13 mouse cellular contexts compared by ENCODE assay signal in genomic region chr8:120553441-120554123, GRCm38 (mm10). TPM values are rescaled to one million over a fixed set of nuclear protein-coding genes. Genes with fewer than 3 reads are reported as not detected.
A peak's percentile ranks its signal among the peaks of the same experiment; 100 is the strongest.
DNase-seq lines count a peak whose midpoint lies in the region; ATAC-seq and TF ChIP-seq lines count a peak whose summit lies in the region.
"Had no signal": no experiment of that assay in that cellular context is flagged by ENCODE, and none has a peak within 500 bp of the region (broad histone marks: within the 10 kb centered on the region; RNA-seq: fewer than 3 reads in every experiment).

No protein-coding gene starts in this region.

- 0 out of 2 replicates have a peak, but pooled peaks cover 3% of the 10 kb centered on the region for H3K27me3 ChIP-seq in hindbrain, embryonic 12.5 days
- H3K27me3 ChIP-seq in hindbrain, embryonic 11.5 days (ENCODE audit: control insufficient read depth, insufficient read depth, low read length): no peaks in the 10 kb centered on the region
- H3K27me3 ChIP-seq in E14TG2a.4 (ENCODE audit: insufficient read depth, low read length): no peaks in the 10 kb centered on the region; the same call in 1 of the 2 replicates
- H3K27me3 ChIP-seq in midbrain, postnatal 0 days (ENCODE audit: insufficient read depth, low read length): no peaks in the 10 kb centered on the region
- H3K27me3 ChIP-seq: heart, embryonic 15.5 days; stomach, embryonic 15.5 days had no signal

- no peak overlapping the region for H3K4me2 ChIP-seq in hindbrain, embryonic 12.5 days (replicated peaks)
- H3K4me2 ChIP-seq in hindbrain, embryonic 11.5 days (replicated peaks; ENCODE audit: low read depth, low read length): no peak overlapping the region
- H3K4me2 ChIP-seq in midbrain, postnatal 0 days (ENCODE audit: low read depth, low read length, poor library complexity, severe bottlenecking): no peak overlapping the region
- H3K4me2 ChIP-seq: heart, embryonic 15.5 days; stomach, embryonic 15.5 days had no signal

- 84% methylated on average over 24 of the region's 24 CpGs for WGBS in hindbrain, embryonic 12.5 days
- WGBS in hindbrain, embryonic 11.5 days: 90% methylated on average over 23 of the region's 24 CpGs
- 90% methylated on average over 24 of the region's 24 CpGs for WGBS in midbrain, postnatal 0 days

- no peak for TF ChIP-seq CTCF in E14TG2a.4 (conservative IDR thresholded peaks at IDR 0.05; ENCODE audit: low read length)
- TF ChIP-seq CTCF in midbrain, postnatal 0 days (IDR thresholded peaks at IDR 0.05): peak; percentile 47

- no peak overlapping the region for H3K9ac ChIP-seq in hindbrain, embryonic 12.5 days
- no peak overlapping the region for H3K9ac ChIP-seq in hindbrain, embryonic 11.5 days (ENCODE audit: low read depth, low read length)
- H3K9ac ChIP-seq in midbrain, postnatal 0 days (replicated peaks; ENCODE audit: low read length, poor library complexity, severe bottlenecking): no peak overlapping the region
- H3K9ac ChIP-seq: heart, embryonic 15.5 days; stomach, embryonic 15.5 days had no signal

- H3K9me3 ChIP-seq in hindbrain, embryonic 12.5 days (replicated peaks): no peaks in the 10 kb centered on the region
- H3K9me3 ChIP-seq in hindbrain, embryonic 11.5 days (ENCODE audit: control insufficient read depth, low read length): no peaks in the 10 kb centered on the region
- no peaks in the 10 kb centered on the region for H3K9me3 ChIP-seq in E14TG2a.4 (ENCODE audit: low read length)
- H3K9me3 ChIP-seq in midbrain, postnatal 0 days (ENCODE audit: low read length): no peaks in the 10 kb centered on the region
- H3K9me3 ChIP-seq: heart, embryonic 15.5 days; stomach, embryonic 15.5 days had no signal

- peak overlapping the region; percentile 44 for H3K27ac ChIP-seq in hindbrain, embryonic 12.5 days
- H3K27ac ChIP-seq in hindbrain, embryonic 11.5 days (ENCODE audit: low read depth, low read length): no peak overlapping the region
- H3K27ac ChIP-seq in midbrain, postnatal 0 days (ENCODE audit: low read depth, low read length): no peak overlapping the region
- H3K27ac ChIP-seq: stomach, embryonic 15.5 days had no signal

- peaks cover 8% of the 10 kb centered on the region; the same call in 1 of the 2 replicates for H3K36me3 ChIP-seq in hindbrain, embryonic 12.5 days
- H3K36me3 ChIP-seq in hindbrain, embryonic 11.5 days (ENCODE audit: control insufficient read depth, insufficient read depth, low read length): no peaks in the 10 kb centered on the region
- H3K36me3 ChIP-seq in E14TG2a.4 (ENCODE audit: insufficient read depth, low read length): peaks cover 85% of the 10 kb centered on the region
- H3K36me3 ChIP-seq in midbrain, postnatal 0 days (ENCODE audit: insufficient read depth, low read length): peaks cover 3% of the 10 kb centered on the region; the same call in 1 of the 2 replicates

- no peak overlapping the region for H3K4me3 ChIP-seq in hindbrain, embryonic 12.5 days
- no peak overlapping the region for H3K4me3 ChIP-seq in hindbrain, embryonic 11.5 days (ENCODE audit: low read depth, low read length)
- peak overlapping the region; percentile 49; the same call in 1 of the 2 replicates for H3K4me3 ChIP-seq in E14TG2a.4 (replicated peaks; ENCODE audit: low read length)
- H3K4me3 ChIP-seq in midbrain, postnatal 0 days (ENCODE audit: low read depth, low read length): no peak overlapping the region
- H3K4me3 ChIP-seq: heart, embryonic 15.5 days; stomach, embryonic 15.5 days had no signal

- peaks cover 100% of the 10 kb centered on the region for H3K4me1 ChIP-seq in hindbrain, embryonic 12.5 days
- peaks cover 63% of the 10 kb centered on the region for H3K4me1 ChIP-seq in hindbrain, embryonic 11.5 days (replicated peaks; ENCODE audit: control insufficient read depth, insufficient read depth, low read length)
- peaks cover 100% of the 10 kb centered on the region for H3K4me1 ChIP-seq in E14TG2a.4 (replicated peaks; ENCODE audit: low read depth, low read length)
- H3K4me1 ChIP-seq in midbrain, postnatal 0 days (ENCODE audit: insufficient read depth, low read length): peaks cover 51% of the 10 kb centered on the region

- DNase-seq in hindbrain, embryonic 11.5 days (ENCODE audit: low spot score): no peak
- DNase-seq in A20 (ENCODE audit: low read depth, low spot score): peak; percentile 58
- DNase-seq in midbrain, postnatal 0 days (ENCODE audit: low spot score): no peak
- DNase-seq in urinary bladder, postnatal 10 days (ENCODE audit: low spot score): no peak
- no peak for DNase-seq in adipocyte (ENCODE audit: low spot score)
- DNase-seq: adrenal gland, adult 2 months; kidney, adult 8-10 months; right cerebral cortex, postnatal 25 days had no signal

- no peak for ATAC-seq in hindbrain, embryonic 12.5 days (ENCODE audit: low FRiP score)
- ATAC-seq in hindbrain, embryonic 11.5 days (ENCODE audit: low FRiP score): no peak
- ATAC-seq in midbrain, postnatal 0 days (ENCODE audit: low FRiP score): no peak
- ATAC-seq: lung, postnatal 0 days had no signal

RNA-seq across cellular contexts. Expression of gene Gins2, which starts 35.5 kb away (rescaled TPM):
- polyA plus RNA-seq in hindbrain, embryonic 12.5 days (2016; fragmentation: Nextera tagmentation; extraction: Ambion mirVana): 49.6 and 65.3 TPM in 2 replicates
- 94.8 and 96.9 TPM in 2 replicates for polyA plus RNA-seq in hindbrain, embryonic 11.5 days (2014; fragmentation: Nextera tagmentation; extraction: Ambion mirVana)
- 5.8 and 18.1 TPM in 2 replicates for total RNA-seq in midbrain, postnatal 0 days (2014; rRNA removed)
- polyA plus RNA-seq in midbrain, postnatal 0 days (2015; fragmentation: Nextera tagmentation; extraction: Ambion mirVana): 8.4 and 11.3 TPM in 2 replicates
